Mouse (Mus musculus) embryonic fibroblast, embryonic 13.5 days (primary cell): ENCODE results near the gene Smad3. TPM values are rescaled to one million over a fixed set of nuclear protein-coding genes. Genes with fewer than 3 reads are reported as not detected.

Experiments
- H3K27ac ChIP-seq: 2 replicates; pipeline ENCODE4 v1.5.1; 2012; ENCODE audit warnings: low read length, control low read depth, inconsistent platforms; ENCODE audit not compliant: insufficient read depth
- H3K4me1 ChIP-seq: 2 replicates; pipeline ENCODE4 v1.6.1; 2011; ENCODE audit warnings: low read length; ENCODE audit not compliant: control insufficient read depth, insufficient read depth
- H3K4me3 ChIP-seq: 2 replicates; pipeline ENCODE4 v1.5.1; 2011; ENCODE audit warnings: mild to moderate bottlenecking, control low read depth, low read length; ENCODE audit not compliant: insufficient read depth
- CTCF ChIP-seq: IDR thresholded peaks from 2 replicates; pipeline ENCODE4 v1.5.1; 2011; ENCODE audit warnings: mild to moderate bottlenecking, control low read depth, low read length, moderate library complexity, borderline replicate concordance; ENCODE audit not compliant: insufficient read depth
- POLR2A ChIP-seq: IDR thresholded peaks from 2 replicates; pipeline ENCODE4 v1.6.1; 2011; ENCODE audit warnings: low read depth, mild to moderate bottlenecking, control low read depth, low read length, moderate library complexity
- polyA plus RNA-seq: library from polyadenylated mRNA; stranded (reverse); fragments of >200 nt; gene quantifications from 2 replicates; pipeline ENCODE4 v1.2.4, GENCODE M21; 2011; ENCODE audit warnings: low read depth; ENCODE audit not compliant: missing spikeins, insufficient read length

Smad3 gene
- polyA plus RNA-seq, 1 experiment: 52.4 TPM

DNA sequence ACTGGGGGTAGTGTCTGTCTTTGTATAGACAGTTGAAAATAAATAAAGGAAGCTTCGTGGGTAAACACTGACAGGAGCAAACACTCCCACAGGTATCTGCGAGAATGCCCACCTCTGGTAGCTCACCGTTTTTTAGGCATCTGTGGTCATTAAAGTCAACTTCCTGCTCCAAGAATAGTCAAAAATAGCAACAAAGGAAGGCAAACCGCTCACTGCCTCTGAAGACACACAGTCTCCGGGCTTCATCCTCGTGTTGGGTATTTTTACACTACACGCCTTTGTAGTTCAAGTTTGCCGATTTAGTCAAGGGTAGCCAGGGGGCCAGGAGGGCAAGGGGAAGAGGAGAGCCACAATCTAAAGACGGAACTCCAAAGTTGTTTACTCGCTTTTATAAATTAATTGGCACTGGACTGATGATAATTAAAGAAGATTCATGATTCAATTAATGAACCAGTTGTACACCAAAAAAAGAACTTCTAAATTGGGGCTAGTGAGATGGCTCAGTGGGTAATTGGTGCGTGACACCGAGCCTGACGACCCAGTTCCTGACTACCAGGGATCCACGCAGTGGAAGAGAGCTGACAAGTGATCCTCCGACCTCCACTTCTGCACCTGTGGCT is 8.4 kb downstream of the Smad3 start:
- no peak for TF ChIP-seq CTCF
- TF ChIP-seq POLR2A: no peak
- H3K27ac ChIP-seq: peak overlapping the region; percentile 13
- no peak overlapping the region for H3K4me3 ChIP-seq
- peaks cover 36% of the 10 kb centered on the region for H3K4me1 ChIP-seq

DNA sequence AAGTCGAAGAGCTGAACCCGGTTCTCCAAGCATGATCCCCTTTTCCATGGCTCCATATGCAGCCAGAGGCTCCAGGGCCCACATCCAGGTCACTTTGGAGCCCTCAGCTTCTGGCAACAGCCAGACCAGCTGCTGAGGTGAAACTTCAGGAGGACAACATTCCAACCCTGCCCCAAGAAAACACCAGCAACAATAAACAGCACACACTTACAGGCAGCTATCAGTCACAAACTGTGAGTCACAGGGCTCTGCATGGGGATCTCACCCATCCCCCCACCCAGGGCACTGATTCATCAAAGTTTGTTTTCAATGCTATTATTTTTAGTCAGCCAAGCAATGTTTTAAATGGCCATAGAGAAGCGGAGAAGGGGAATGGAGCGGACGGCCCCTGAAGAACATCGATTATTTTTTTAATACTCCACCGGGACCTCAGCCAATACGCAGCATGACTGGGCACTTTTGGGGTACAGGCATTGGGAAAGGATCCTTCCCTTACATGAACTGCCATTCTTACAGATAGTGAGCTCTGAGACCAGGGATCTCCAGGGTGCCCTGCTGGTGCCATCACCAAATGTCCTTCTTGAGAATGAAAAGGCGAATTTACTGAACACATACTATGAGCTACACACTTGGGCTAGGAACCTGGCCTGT is 10.0 kb downstream of the Smad3 start:
- H3K27ac ChIP-seq: peak overlapping the region; percentile 30
- TF ChIP-seq POLR2A (no peak), CTCF (no peak)
- H3K4me1 ChIP-seq: peaks cover 41% of the 10 kb centered on the region
- H3K4me3 ChIP-seq: no peak overlapping the region

DNA sequence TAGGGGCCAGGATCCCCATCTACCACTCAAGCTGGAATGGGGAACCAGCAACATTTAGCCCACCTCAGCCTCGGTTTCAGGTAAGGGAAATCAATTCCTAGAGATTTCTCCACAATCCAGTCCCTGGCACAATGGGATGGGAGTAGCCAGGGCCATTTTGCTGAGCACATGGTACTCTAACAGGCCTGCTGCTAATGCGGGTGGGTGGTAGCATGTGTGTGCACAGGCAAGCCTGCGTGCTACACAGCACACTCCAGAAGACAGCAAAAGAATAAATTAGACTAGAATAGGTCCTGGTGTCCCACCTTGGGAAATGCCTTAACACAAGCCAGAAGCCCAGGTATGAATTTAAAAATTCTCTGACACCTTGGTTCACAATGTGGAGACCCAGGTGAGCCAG is 10.8 kb downstream of the Smad3 start:
- Histone ChIP-seq H3K4me1 (peaks cover 49% of the 10 kb centered on the region), H3K27ac (peak overlapping the region; percentile 60), H3K4me3 (no peak overlapping the region)
- TF ChIP-seq POLR2A: no peak
- no peak for TF ChIP-seq CTCF

DNA sequence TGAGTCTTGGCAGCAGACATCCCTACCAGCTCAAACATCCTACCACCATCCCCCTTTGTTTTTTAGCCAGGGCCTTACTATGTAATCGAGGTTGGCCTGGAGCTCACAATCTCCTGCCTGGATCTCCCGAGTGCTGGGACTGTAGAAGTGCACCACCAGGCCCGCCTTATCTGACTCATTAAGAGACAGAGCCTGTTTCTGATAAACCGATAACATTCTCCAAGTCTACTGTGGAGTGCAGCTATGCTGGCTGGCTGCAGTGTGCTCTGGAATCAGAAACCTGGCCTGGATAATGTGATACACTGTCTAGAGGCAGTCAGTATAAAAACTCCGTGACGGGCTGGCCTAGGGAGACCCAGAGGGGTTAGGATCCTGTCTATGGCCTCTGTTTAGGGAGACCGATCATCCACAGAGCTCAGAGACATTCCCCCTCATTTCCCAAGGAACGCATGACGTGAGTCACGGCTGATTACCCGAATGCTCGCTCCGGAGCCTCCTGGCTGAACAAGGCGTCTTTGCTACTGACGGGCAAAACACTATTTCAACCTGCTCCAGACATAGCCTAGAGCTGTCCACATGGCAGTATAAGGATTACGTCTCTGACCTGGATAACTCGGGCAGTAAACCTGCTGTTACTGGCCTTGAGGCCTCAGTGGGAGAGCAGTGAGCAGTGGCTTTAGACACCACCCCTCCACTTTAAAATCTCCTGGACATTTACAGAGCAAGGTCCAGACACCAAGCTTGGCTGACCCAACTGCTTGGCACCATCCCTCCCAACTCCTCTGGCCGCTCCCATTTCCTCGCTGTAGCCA is 11.8 kb downstream of the Smad3 start:
- TF ChIP-seq POLR2A: no peak
- TF ChIP-seq CTCF: no peak
- Histone ChIP-seq H3K27ac (peak overlapping the region; percentile 60), H3K4me3 (no peak overlapping the region), H3K4me1 (peaks cover 52% of the 10 kb centered on the region)

DNA sequence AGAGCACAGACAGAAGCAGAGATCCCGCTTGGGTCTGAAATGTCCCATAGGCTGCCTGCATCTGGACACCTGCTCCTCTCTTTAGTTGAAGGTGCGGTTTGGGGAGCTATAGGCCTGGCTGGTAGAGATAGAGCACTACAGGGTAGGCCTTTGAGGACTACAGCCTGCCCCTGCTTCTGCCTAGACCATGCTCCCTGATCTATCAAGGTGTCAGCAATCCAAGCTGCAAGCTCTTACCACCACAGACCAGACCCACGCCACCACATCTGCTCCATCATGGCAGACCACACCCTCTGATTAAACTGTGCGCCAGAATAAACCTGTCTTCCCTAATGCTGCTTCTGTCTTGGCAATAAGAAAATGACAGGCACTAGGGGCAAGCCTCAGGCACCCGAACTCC is 13.2 kb downstream of the Smad3 start:
- Histone ChIP-seq H3K4me1 (peaks cover 47% of the 10 kb centered on the region), H3K4me3 (no peak overlapping the region), H3K27ac (no peak overlapping the region)
- no peak for TF ChIP-seq POLR2A
- no peak for TF ChIP-seq CTCF

DNA sequence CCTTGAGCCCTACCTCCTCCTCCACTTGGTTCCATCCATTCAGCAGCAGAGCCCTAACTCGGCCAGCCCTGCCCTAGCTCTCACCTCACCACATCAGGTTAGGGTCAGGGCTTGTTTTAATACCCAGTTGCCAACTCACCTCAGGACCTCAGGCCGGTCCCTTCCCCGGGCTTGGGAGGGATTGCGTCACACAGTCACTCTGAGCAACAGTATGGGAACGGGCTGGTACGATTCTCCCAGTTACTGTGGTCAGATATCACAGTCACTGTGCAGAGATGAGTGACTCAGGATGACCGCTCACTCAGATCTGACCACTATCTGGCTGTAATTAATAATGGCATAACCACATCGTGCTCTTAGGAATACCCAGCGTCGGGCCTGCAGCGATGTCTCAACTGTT is 14.0 kb downstream of the Smad3 start:
- TF ChIP-seq CTCF (no peak), POLR2A (no peak)
- peaks cover 49% of the 10 kb centered on the region for H3K4me1 ChIP-seq
- no peak overlapping the region for H3K27ac ChIP-seq
- no peak overlapping the region for H3K4me3 ChIP-seq

DNA sequence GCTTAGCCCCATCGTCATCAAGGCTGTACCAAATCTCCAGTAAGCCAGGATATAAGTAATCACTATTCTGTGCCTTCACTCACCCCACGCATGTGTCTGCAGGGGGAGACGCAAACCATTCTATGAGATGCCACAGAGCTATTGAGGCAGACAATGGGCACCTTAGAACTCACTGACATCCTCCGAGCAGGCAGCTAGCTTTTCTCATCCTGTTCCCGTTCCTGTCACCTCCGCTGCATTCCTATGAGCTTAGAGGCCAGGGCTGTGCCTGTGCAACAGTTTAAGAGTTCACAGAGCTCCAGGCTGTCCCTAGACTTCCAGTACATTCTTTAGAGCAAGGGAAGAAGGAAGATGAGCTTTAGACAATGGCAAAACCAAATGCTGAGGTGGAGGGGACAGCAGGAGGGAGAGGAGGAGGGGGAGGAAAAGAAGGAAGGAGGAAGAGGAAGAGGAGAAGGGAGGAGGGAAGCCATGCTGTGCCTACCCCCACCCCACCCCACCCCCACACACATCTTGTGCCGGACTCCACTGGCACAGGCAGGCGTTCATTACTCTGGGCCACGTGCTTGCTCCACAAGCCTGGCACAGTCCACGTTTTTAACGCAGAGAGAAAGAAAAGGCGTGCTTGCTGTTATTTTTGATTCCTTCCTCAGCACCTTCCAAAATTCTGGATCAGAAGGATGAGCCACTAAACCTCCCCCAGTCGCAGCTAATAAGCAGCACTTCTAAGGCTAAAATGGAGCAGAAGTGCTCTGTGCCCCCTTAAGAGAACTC is 14.7 kb downstream of the Smad3 start:
- Histone ChIP-seq H3K27ac (no peak overlapping the region), H3K4me3 (no peak overlapping the region), H3K4me1 (peaks cover 49% of the 10 kb centered on the region)
- TF ChIP-seq CTCF: no peak

DNA sequence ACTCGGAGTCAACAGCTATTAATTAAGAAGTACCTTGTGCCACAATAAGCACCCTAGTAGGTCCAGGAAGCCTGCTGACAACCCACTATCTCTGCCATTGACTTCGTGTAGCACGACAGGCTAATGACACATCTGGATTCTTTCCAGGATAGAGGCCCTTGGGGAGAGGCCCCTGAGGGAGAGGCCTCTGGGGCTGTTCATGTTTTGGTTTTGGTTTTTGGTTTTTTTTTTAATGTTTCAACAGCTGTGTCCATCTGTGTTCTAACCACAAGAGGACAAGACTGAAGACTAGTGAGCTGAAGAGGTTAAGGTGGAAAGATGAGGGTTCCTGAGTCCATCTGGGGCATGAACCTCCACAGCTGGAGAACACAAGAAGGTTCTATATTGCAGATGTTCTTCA is 15.5 kb downstream of the Smad3 start:
- H3K27ac ChIP-seq: no peak overlapping the region
- H3K4me3 ChIP-seq: no peak overlapping the region
- peaks cover 44% of the 10 kb centered on the region for H3K4me1 ChIP-seq
- TF ChIP-seq CTCF (no peak), POLR2A (no peak)

DNA sequence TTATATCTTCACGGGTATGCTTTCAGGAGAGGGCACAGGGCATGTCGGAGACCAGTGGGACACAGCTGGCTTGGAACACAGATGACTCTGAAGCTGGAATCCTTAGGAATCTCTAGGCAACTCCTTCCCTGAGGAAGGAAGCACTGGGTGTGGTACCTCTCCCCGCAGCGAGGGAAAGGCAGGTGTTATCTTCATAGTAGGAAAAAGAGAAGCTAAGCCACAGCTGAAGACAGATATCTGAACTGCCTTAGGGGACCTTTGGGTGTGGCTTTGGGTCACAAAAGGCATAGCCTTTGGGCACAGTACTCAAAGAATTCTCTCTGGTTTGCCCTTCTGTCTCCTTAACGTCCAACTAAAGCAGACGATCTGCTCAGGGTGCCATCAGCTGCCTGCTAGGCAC is 16.0 kb downstream of the Smad3 start:
- H3K4me1 ChIP-seq: peaks cover 40% of the 10 kb centered on the region
- H3K4me3 ChIP-seq: no peak overlapping the region
- no peak overlapping the region for H3K27ac ChIP-seq
- TF ChIP-seq CTCF (no peak), POLR2A (no peak)
